Mouse (Mus musculus): ENCODE results near the gene Kifc1. TPM values are rescaled to one million over a fixed set of nuclear protein-coding genes. Genes with fewer than 3 reads are reported as not detected.

Gene Kifc1
- total RNA-seq (2017): 29.6 and 37.5 TPM in 2 replicates

GRCm38 (mm10) chr17:33890533-33891059 lies at the start of gene Kifc1:
Gene Kifc1 (minus strand): TSS chr17:33890661.
- ATAC-seq (replicated peaks; ENCODE audit: low read depth, poor library complexity, severe bottlenecking): peak; percentile 99

GRCm38 (mm10) chr17:33938783-33939182 lies 48.3 kb upstream of the Kifc1 start:
- ATAC-seq (replicated peaks; ENCODE audit: low read depth, poor library complexity, severe bottlenecking): no peak

- ATAC-seq (replicated peaks; ENCODE audit: low read depth, poor library complexity, severe bottlenecking): no peak
Measured at GRCm38 (mm10) chr17:33936993-33937392, 46.5 kb upstream of the Kifc1 start.

- no peak for ATAC-seq (replicated peaks; ENCODE audit: low read depth, poor library complexity, severe bottlenecking)
Measured at GRCm38 (mm10) chr17:33935422-33936055, 45.1 kb upstream of the Kifc1 start.

- ATAC-seq (replicated peaks; ENCODE audit: low read depth, poor library complexity, severe bottlenecking): no peak
Measured at GRCm38 (mm10) chr17:33932970-33933369, 42.5 kb upstream of the Kifc1 start.

GRCm38 (mm10) chr17:33932448-33932847 lies 42.0 kb upstream of the Kifc1 start:
- ATAC-seq (replicated peaks; ENCODE audit: low read depth, poor library complexity, severe bottlenecking): no peak

- ATAC-seq (replicated peaks; ENCODE audit: low read depth, poor library complexity, severe bottlenecking): no peak
Measured at GRCm38 (mm10) chr17:33931947-33932346, 41.5 kb upstream of the Kifc1 start.

- no peak for ATAC-seq (replicated peaks; ENCODE audit: low read depth, poor library complexity, severe bottlenecking)
Measured at GRCm38 (mm10) chr17:33931159-33931866, 40.9 kb upstream of the Kifc1 start.

GRCm38 (mm10) chr17:33930280-33931158 lies 40.1 kb upstream of the Kifc1 start:
- peak; percentile 17; the same call in 1 of the 2 replicates for ATAC-seq (replicated peaks; ENCODE audit: low read depth, poor library complexity, severe bottlenecking)

- ATAC-seq (replicated peaks; ENCODE audit: low read depth, poor library complexity, severe bottlenecking): peak; percentile 73
Measured at GRCm38 (mm10) chr17:33929371-33930279, 39.2 kb upstream of the Kifc1 start, which contains the start of gene Rgl2. Gene Rgl2 (plus strand): TSS chr17:33929543.

GRCm38 (mm10) chr17:33928251-33928947 lies 37.9 kb upstream of the Kifc1 start:
- ATAC-seq (replicated peaks; ENCODE audit: low read depth, poor library complexity, severe bottlenecking): no peak

- no peak for ATAC-seq (replicated peaks; ENCODE audit: low read depth, poor library complexity, severe bottlenecking)
Measured at GRCm38 (mm10) chr17:33926207-33926932, 35.9 kb upstream of the Kifc1 start.

GRCm38 (mm10) chr17:33925406-33926116 lies 35.1 kb upstream of the Kifc1 start:
- no peak for ATAC-seq (replicated peaks; ENCODE audit: low read depth, poor library complexity, severe bottlenecking)

- ATAC-seq (replicated peaks; ENCODE audit: low read depth, poor library complexity, severe bottlenecking): no peak
Measured at GRCm38 (mm10) chr17:33924577-33925283, 34.3 kb upstream of the Kifc1 start.

GRCm38 (mm10) chr17:33921361-33921760 lies 30.9 kb upstream of the Kifc1 start:
- no peak for ATAC-seq (replicated peaks; ENCODE audit: low read depth, poor library complexity, severe bottlenecking)

- peak; percentile 29 for ATAC-seq (replicated peaks; ENCODE audit: low read depth, poor library complexity, severe bottlenecking)
Measured at GRCm38 (mm10) chr17:33920282-33921097, 30.0 kb upstream of the Kifc1 start.
